Mouse (Mus musculus) midbrain, postnatal 0 days (tissue): ENCODE measurements at regions not wholly inside any gene's neighbourhood (a gene's known extent, or its start where the extent isn't known, plus 50 kb on each side); places are given as distances from the start of the nearest gene placed in this dataset.

Experiments used
- ATAC-seq: fragments of 200-750 bp; cut with Nextera tagmentation; 2 replicates; pipeline ENCODE4 v1.8.0; 2017; ENCODE audit warnings: moderate number of reproducible peaks, mild to moderate bottlenecking, moderate TSS enrichment, moderate library complexity; ENCODE audit not compliant: low FRiP score
- DNase-seq: peaks from one replicate; pipeline ENCODE4 v3.0.0-alpha.2; 2015; ENCODE audit warnings: low spot score
- H3K27ac ChIP-seq: fragments of 300-500 bp; sonication (generic); 2 replicates; pipeline ENCODE4 v1.5.1; 2014; ENCODE audit warnings: low read depth, mild to moderate bottlenecking, low read length, mixed read lengths
- H3K27me3 ChIP-seq: fragments of 300-500 bp; sonication (generic); 2 replicates; pipeline ENCODE4 v1.6.1; 2014; ENCODE audit warnings: low read length, control low read depth, mixed read lengths; ENCODE audit not compliant: insufficient read depth
- H3K36me3 ChIP-seq: fragments of 300-500 bp; sonication (generic); 2 replicates; pipeline ENCODE4 v1.6.1; 2014; ENCODE audit warnings: low read length, control low read depth, mixed read lengths; ENCODE audit not compliant: insufficient read depth
- H3K4me1 ChIP-seq: fragments of 300-500 bp; sonication (generic); 2 replicates; pipeline ENCODE4 v1.6.1; 2014; ENCODE audit warnings: mild to moderate bottlenecking, control low read depth, antibody characterized with exemption, low read length, mixed read lengths; ENCODE audit not compliant: insufficient read depth
- H3K4me2 ChIP-seq: fragments of 300-500 bp; sonication (generic); 2 replicates; pipeline ENCODE4 v1.6.1; 2014; ENCODE audit warnings: low read depth, mild to moderate bottlenecking, low read length, mixed read lengths; ENCODE audit not compliant: poor library complexity, severe bottlenecking
- H3K4me3 ChIP-seq: fragments of 300-500 bp; sonication (generic); 2 replicates; pipeline ENCODE4 v1.5.1; 2014; ENCODE audit warnings: low read depth, mild to moderate bottlenecking, low read length, moderate library complexity
- H3K9ac ChIP-seq: fragments of 300-500 bp; sonication (generic); replicated peaks from 2 replicates; pipeline ENCODE4 v1.6.1; 2014; ENCODE audit warnings: mild to moderate bottlenecking, low read length, moderate library complexity, mixed read lengths; ENCODE audit not compliant: poor library complexity, severe bottlenecking
- H3K9me3 ChIP-seq: fragments of 300-500 bp; sonication (generic); 2 replicates; pipeline ENCODE4 v1.6.1; 2016; ENCODE audit warnings: low read length, control low read depth
- CTCF ChIP-seq: IDR thresholded peaks from 2 replicates; pipeline ENCODE4 v1.5.1; 2016; ENCODE audit warnings: antibody characterized with exemption, mild to moderate bottlenecking
- WGBS: fragments of 180-500 bp; shearing (Covaris S2); extraction: QIAGEN DNeasy Blood & Tissue Kit; methylation state at CpG from one replicate; pipeline ENCODE4 v1.1.7; 2014; 5-methylcytosine and 5-hydroxymethylcytosine counted together

- Histone ChIP-seq H3K27me3 (no peaks in the 10 kb centered on the region), H3K9me3 (no peaks in the 10 kb centered on the region), H3K4me2 (no peak overlapping the region), H3K9ac (no peak overlapping the region), H3K4me1 (no peaks in the 10 kb centered on the region), H3K4me3 (no peak overlapping the region), H3K36me3 (no peaks in the 10 kb centered on the region), H3K27ac (no peak overlapping the region)
- TF ChIP-seq CTCF: no peak
- DNase-seq: no peak
- ATAC-seq: no peak
Observed at GRCm38 (mm10) chrX:160332618-160333017, 57.9 kb upstream of the Adgrg2 start.

- H3K9ac ChIP-seq: no peak overlapping the region
- no peak for TF ChIP-seq CTCF
- H3K4me1 ChIP-seq: no peaks in the 10 kb centered on the region
- no peaks in the 10 kb centered on the region for H3K27me3 ChIP-seq
- H3K4me3 ChIP-seq: no peak overlapping the region
- DNase-seq (peak; percentile 1), ATAC-seq (no peak)
- WGBS: 78% methylated on average over 3 of the region's 3 CpGs
- no peaks in the 10 kb centered on the region for H3K9me3 ChIP-seq
- H3K36me3 ChIP-seq: no peaks in the 10 kb centered on the region
- no peak overlapping the region for H3K27ac ChIP-seq
- no peak overlapping the region for H3K4me2 ChIP-seq
Observed at GRCm38 (mm10) chrX:160338347-160338985, 52.0 kb upstream of the Adgrg2 start.
